Mouse (Mus musculus): ENCODE results near the gene Arl4d.

GRCm38 (mm10) chr11:101679907-101680306 lies 14.6 kb downstream of the Arl4d start:
- TF ChIP-seq CTCF (IDR thresholded peaks at IDR 0.05; ENCODE audit: control insufficient read depth, insufficient read depth, low read length) (no peak), POLR2A (IDR thresholded peaks at IDR 0.05; ENCODE audit: borderline replicate concordance, control insufficient read depth, low read depth, low read length) (no peak)

Data from bone marrow, adult 2 months (tissue).